Mouse (Mus musculus): ENCODE results near the gene Btg4. TPM values are rescaled to one million over a fixed set of nuclear protein-coding genes. Genes with fewer than 3 reads are reported as not detected.

Btg4 gene
- polyA plus RNA-seq, 1 experiment from 2014 or later: not detected

GRCm38 (mm10) chr9:51081614-51082013 is 20.9 kb downstream of the Btg4 start:
- DNase-seq (no peak), ATAC-seq (ENCODE audit: insufficient read depth) (no peak)
- Histone ChIP-seq H3K36me3 (ENCODE audit: insufficient read depth) (no peaks in the 10 kb centered on the region), H3K4me2 (no peak overlapping the region), H3K27ac (ENCODE audit: low read depth) (no peak overlapping the region), H3K9me3 (ENCODE audit: low read depth, low read length) (no peaks in the 10 kb centered on the region), H3K4me3 (ENCODE audit: low read depth, low read length) (no peak overlapping the region), H3K9ac (no peak overlapping the region), H3K4me1 (ENCODE audit: insufficient read depth) (0 out of 2 replicates have a peak, but pooled peaks cover 3% of the 10 kb centered on the region), H3K27me3 (ENCODE audit: insufficient read depth, low read length) (no peaks in the 10 kb centered on the region)
- no peak for TF ChIP-seq CTCF (IDR thresholded peaks at IDR 0.05; ENCODE audit: low read depth)
- WGBS: 73% methylated on average over 5 of the region's 5 CpGs

GRCm38 (mm10) chr9:51093697-51094096 is 33.0 kb downstream of the Btg4 start:
- Histone ChIP-seq H3K4me1 (ENCODE audit: insufficient read depth) (no peaks in the 10 kb centered on the region), H3K9me3 (ENCODE audit: low read depth, low read length) (no peaks in the 10 kb centered on the region), H3K27me3 (ENCODE audit: insufficient read depth, low read length) (no peaks in the 10 kb centered on the region), H3K36me3 (ENCODE audit: insufficient read depth) (no peaks in the 10 kb centered on the region), H3K4me2 (no peak overlapping the region), H3K9ac (no peak overlapping the region), H3K27ac (ENCODE audit: low read depth) (no peak overlapping the region), H3K4me3 (ENCODE audit: low read depth, low read length) (no peak overlapping the region)
- no peak for TF ChIP-seq CTCF (IDR thresholded peaks at IDR 0.05; ENCODE audit: low read depth)
- no peak for ATAC-seq (ENCODE audit: insufficient read depth)
- 52% methylated on average over 5 of the region's 5 CpGs for WGBS
- DNase-seq: no peak

GRCm38 (mm10) chr9:51096306-51096705 is 35.6 kb downstream of the Btg4 start:
- no peak overlapping the region for H3K27ac ChIP-seq (ENCODE audit: low read depth)
- ATAC-seq (ENCODE audit: insufficient read depth) (no peak), DNase-seq (peak; percentile 2)
- WGBS: 29% methylated on average over 2 of the region's 2 CpGs
- H3K27me3 ChIP-seq (ENCODE audit: insufficient read depth, low read length): no peaks in the 10 kb centered on the region
- H3K9ac ChIP-seq: no peak overlapping the region
- H3K4me2 ChIP-seq: no peak overlapping the region
- no peaks in the 10 kb centered on the region for H3K4me1 ChIP-seq (ENCODE audit: insufficient read depth)
- no peaks in the 10 kb centered on the region for H3K36me3 ChIP-seq (ENCODE audit: insufficient read depth)
- TF ChIP-seq CTCF (IDR thresholded peaks at IDR 0.05; ENCODE audit: low read depth): no peak
- no peak overlapping the region for H3K4me3 ChIP-seq (ENCODE audit: low read depth, low read length)
- H3K9me3 ChIP-seq (ENCODE audit: low read depth, low read length): no peaks in the 10 kb centered on the region

GRCm38 (mm10) chr9:51101756-51102425 is 41.2 kb downstream of the Btg4 start, which contains the start of gene 4833427G06Rik:
Gene 4833427G06Rik, minus strand, starts transcription at chr9:51102078.
- H3K36me3 ChIP-seq (ENCODE audit: insufficient read depth): no peaks in the 10 kb centered on the region
- no peak within 1 kb of the TSS for H3K27ac ChIP-seq (ENCODE audit: low read depth)
- ATAC-seq (ENCODE audit: insufficient read depth) (peak; percentile 72), DNase-seq (peak; percentile 87)
- no peak within 1 kb of the TSS; the same call in 1 of the 2 replicates for H3K9ac ChIP-seq
- peaks cover 8% of the 10 kb centered on the region; the same call in 1 of the 2 replicates for H3K27me3 ChIP-seq (ENCODE audit: insufficient read depth, low read length)
- TF ChIP-seq CTCF (IDR thresholded peaks at IDR 0.05; ENCODE audit: low read depth): peak; percentile 27; the same call in 1 of the 2 replicates
- peak within 1 kb of the TSS; percentile 56 for H3K4me3 ChIP-seq (ENCODE audit: low read depth, low read length)
- peak within 1 kb of the TSS; percentile 99 for H3K4me2 ChIP-seq
- H3K9me3 ChIP-seq (ENCODE audit: low read depth, low read length): no peaks in the 10 kb centered on the region
- H3K4me1 ChIP-seq (ENCODE audit: insufficient read depth): no peaks in the 10 kb centered on the region; the same call in 1 of the 2 replicates
- WGBS: 9% methylated on average over 27 of the region's 27 CpGs

GRCm38 (mm10) chr9:51102963-51103807 is 42.5 kb downstream of the Btg4 start:
- DNase-seq: peak; percentile 73

GRCm38 (mm10) chr9:51103808-51104514 is 43.3 kb downstream of the Btg4 start:
- H3K27me3 ChIP-seq (ENCODE audit: insufficient read depth, low read length): peaks cover 8% of the 10 kb centered on the region; the same call in 1 of the 2 replicates
- ATAC-seq (ENCODE audit: insufficient read depth) (peak; percentile 73), DNase-seq (peak; percentile 67)
- peak overlapping the region; percentile 56 for H3K4me3 ChIP-seq (ENCODE audit: low read depth, low read length)
- H3K4me2 ChIP-seq: peak overlapping the region; percentile 99
- no peaks in the 10 kb centered on the region for H3K36me3 ChIP-seq (ENCODE audit: insufficient read depth)
- no peaks in the 10 kb centered on the region; the same call in 1 of the 2 replicates for H3K4me1 ChIP-seq (ENCODE audit: insufficient read depth)
- 12% methylated on average over 30 of the region's 30 CpGs for WGBS
- peak overlapping the region; percentile 66 for H3K9ac ChIP-seq
- H3K9me3 ChIP-seq (ENCODE audit: low read depth, low read length): no peaks in the 10 kb centered on the region
- H3K27ac ChIP-seq (ENCODE audit: low read depth): no peak overlapping the region
- no peak for TF ChIP-seq CTCF (IDR thresholded peaks at IDR 0.05; ENCODE audit: low read depth)

More at GRCm38 (mm10) chr9:51102963-51103807, 42.5 kb downstream of the Btg4 start:
- Histone ChIP-seq H3K27ac (ENCODE audit: low read depth) (no peak overlapping the region), H3K27me3 (ENCODE audit: insufficient read depth, low read length) (peaks cover 8% of the 10 kb centered on the region; the same call in 1 of the 2 replicates), H3K4me1 (ENCODE audit: insufficient read depth) (no peaks in the 10 kb centered on the region; the same call in 1 of the 2 replicates), H3K9me3 (ENCODE audit: low read depth, low read length) (no peaks in the 10 kb centered on the region), H3K4me2 (peak overlapping the region; percentile 99), H3K4me3 (ENCODE audit: low read depth, low read length) (peak overlapping the region; percentile 56), H3K36me3 (ENCODE audit: insufficient read depth) (no peaks in the 10 kb centered on the region), H3K9ac (peak overlapping the region; percentile 66)
- 2% methylated on average over 44 of the region's 44 CpGs for WGBS
- TF ChIP-seq CTCF (IDR thresholded peaks at IDR 0.05; ENCODE audit: low read depth): no peak
- peak; percentile 71 for ATAC-seq (ENCODE audit: insufficient read depth)
